Mouse (Mus musculus) kidney, adult 2 months (tissue): ENCODE measurements around the gene Uvrag.

Experiments used
- CTCF ChIP-seq: fragments of 200-500 bp; conservative IDR thresholded peaks from 2 replicates; pipeline ENCODE4 v1.5.1; 2011; ENCODE audit warnings: low read depth, mild to moderate bottlenecking, control low read depth, low read length, moderate library complexity, mixed read lengths; ENCODE audit not compliant: insufficient read depth, insufficient read length
- POLR2A ChIP-seq: fragments of 200-500 bp; IDR thresholded peaks from one replicate; pipeline ENCODE4 v1.6.1; 2011; ENCODE audit warnings: low read depth, low read length, control low read depth

DNA sequence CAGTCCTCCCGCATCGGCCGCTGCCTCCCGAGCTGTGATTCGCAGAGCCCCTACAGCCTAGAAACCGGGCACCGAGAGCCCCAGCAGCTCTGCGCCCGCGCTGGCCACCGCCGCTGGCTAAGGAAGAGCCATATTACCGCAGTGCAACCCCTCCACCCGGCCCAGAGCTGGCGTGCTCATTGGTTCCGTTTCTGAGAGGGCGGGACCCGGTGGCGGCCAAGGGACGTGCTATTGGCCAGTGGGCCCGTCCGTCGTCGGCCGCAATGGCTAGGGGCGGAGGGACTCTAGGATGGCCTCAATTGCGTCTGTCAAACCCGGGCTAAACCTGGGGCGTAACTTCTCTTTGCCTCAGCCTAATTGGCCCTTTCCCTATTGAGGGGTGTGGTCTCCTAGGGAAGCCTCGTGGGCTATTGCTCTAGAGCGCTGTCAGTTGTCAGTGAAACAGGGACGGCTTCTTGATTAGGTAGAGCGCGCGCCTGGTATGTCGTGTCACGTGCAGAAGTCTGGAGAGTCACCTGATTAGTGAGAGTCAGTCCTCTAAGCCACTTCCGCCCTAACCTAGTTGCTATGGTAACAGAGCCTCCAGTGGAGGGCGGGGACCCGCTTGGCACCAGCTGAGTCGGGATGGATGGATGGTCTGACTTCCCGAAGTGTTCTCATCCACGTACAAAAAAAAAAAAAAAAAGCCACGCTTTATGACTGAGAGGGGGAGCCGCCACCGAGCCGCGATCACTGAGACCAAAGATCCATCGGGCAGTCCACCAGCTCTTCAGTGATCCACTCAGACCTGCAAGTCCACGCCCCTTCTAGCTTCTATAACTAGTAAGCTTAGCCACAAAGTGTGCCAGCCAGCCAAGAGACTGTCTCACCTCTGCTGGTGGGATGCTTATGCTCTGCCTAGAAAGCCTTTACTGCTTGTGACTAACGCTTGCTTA, at the start of gene Uvrag:
- TF ChIP-seq POLR2A = peak; percentile 46
- TF ChIP-seq CTCF = no peak
